ENCODE assay signal across 24 mouse cellular contexts in genomic region chr6:137159372-137159926, GRCm38 (mm10). TPM values are rescaled to one million over a fixed set of nuclear protein-coding genes. Genes with fewer than 3 reads are reported as not detected.
"Had no signal": no experiment of that assay in that cellular context is flagged by ENCODE, and none has a peak within 500 bp of the region (broad histone marks: within the 10 kb centered on the region; RNA-seq: fewer than 3 reads in every experiment).

No protein-coding gene starts in this region.

- H3K27me3 ChIP-seq: limb, embryonic 13.5 days; liver, embryonic 12.5 days; liver, embryonic 15.5 days; neural tube, embryonic 13.5 days had no signal

- H3K4me2 ChIP-seq: limb, embryonic 13.5 days; liver, embryonic 12.5 days; liver, embryonic 15.5 days; midbrain, embryonic 13.5 days; neural tube, embryonic 13.5 days had no signal

- H3K4me3 ChIP-seq: layer of hippocampus, adult 2 months; limb, embryonic 10.5 days; limb, embryonic 13.5 days; liver, embryonic 12.5 days; liver, embryonic 15.5 days; midbrain, embryonic 10.5 days; midbrain, embryonic 13.5 days; myocyte; neural tube, embryonic 13.5 days had no signal

- H3K36me3 ChIP-seq: limb, embryonic 10.5 days; liver, embryonic 12.5 days; liver, embryonic 15.5 days; midbrain, embryonic 10.5 days; midbrain, embryonic 13.5 days; neural tube, embryonic 13.5 days had no signal

- ATAC-seq: liver, embryonic 12.5 days; midbrain, embryonic 13.5 days; midbrain, embryonic 16.5 days had no signal

- H3K27ac ChIP-seq: kidney, postnatal 0 days; layer of hippocampus, adult 2 months; limb, embryonic 10.5 days; limb, embryonic 13.5 days; liver, embryonic 12.5 days; liver, embryonic 15.5 days; macrophage; midbrain, embryonic 10.5 days; midbrain, embryonic 13.5 days; neural tube, embryonic 13.5 days had no signal

- H3K9ac ChIP-seq: limb, embryonic 13.5 days; liver, embryonic 12.5 days; liver, embryonic 15.5 days; midbrain, embryonic 13.5 days; neural tube, embryonic 13.5 days had no signal

- H3K9me3 ChIP-seq: limb, embryonic 10.5 days; limb, embryonic 13.5 days; liver, embryonic 12.5 days; liver, embryonic 15.5 days; midbrain, embryonic 10.5 days; midbrain, embryonic 13.5 days; neural tube, embryonic 13.5 days had no signal

- DNase-seq: kidney, postnatal 25 days; layer of hippocampus, adult 9-11 months; liver; lung, adult 2 months; retina, postnatal 1 day; right cerebral cortex, postnatal 25 days; spleen, adult 18-20 months; thymus, adult 18-20 months; thymus, postnatal 36 days had no signal

- H3K4me1 ChIP-seq: liver, embryonic 12.5 days; liver, embryonic 15.5 days; midbrain, embryonic 13.5 days; neural tube, embryonic 13.5 days had no signal

RNA-seq across cellular contexts. Expression of gene Rerg, which starts 10.8 kb away (rescaled TPM):
- total RNA-seq: megakaryocyte, adult 5-6 weeks; monocyte, adult 5-6 weeks; neutrophil, adult 5-6 weeks had no signal
- polyA plus RNA-seq: macrophage had no signal
